Mouse (Mus musculus): ENCODE measurements around the gene Pih1d1.

DNA sequence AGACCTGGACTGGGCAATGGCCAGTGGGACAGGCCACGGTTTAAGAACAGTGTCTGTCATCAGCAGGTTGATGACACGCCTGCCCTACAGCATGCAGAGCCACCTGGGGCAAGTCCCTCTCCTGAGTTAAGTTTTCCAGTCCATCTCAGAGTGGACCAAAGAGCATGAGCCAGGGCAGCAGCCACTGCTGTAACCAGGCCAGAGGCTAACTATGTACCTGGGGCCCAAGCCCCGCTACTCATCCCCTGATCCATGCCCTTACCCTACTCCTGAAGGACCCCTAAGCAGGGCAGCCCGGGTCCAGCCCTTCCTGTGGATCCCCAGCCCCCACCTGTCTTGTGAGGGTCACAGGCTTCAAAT, 42.1 kb downstream of the Pih1d1 start:
- no peak for TF ChIP-seq TBP (conservative IDR thresholded peaks at IDR 0.05; ENCODE audit: low read depth, low read length)
- no peak for TF ChIP-seq RAD21 (IDR thresholded peaks at IDR 0.05; ENCODE audit: low read depth, low read length)
- TF ChIP-seq POLR2A (IDR thresholded peaks at IDR 0.05; ENCODE audit: low read depth, low read length) = no peak
- no peak for TF ChIP-seq JUN (IDR thresholded peaks at IDR 0.05; ENCODE audit: insufficient read depth, low read depth, low read length)
- no peak for TF ChIP-seq TCF12 (IDR thresholded peaks at IDR 0.05; ENCODE audit: low read depth, low read length)
- no peak for TF ChIP-seq CTCF (conservative IDR thresholded peaks at IDR 0.05 in 1 of 2, IDR thresholded peaks at IDR 0.05 in 1 of 2; ENCODE audit: low read depth in 2 of 2, low read length in 2 of 2)
- TF ChIP-seq ZNF384 (IDR thresholded peaks at IDR 0.05; ENCODE audit: low read depth, low read length) = no peak
- TF ChIP-seq SMC3 (IDR thresholded peaks at IDR 0.05; ENCODE audit: low read depth, low read length) = no peak
- TF ChIP-seq POLR2AphosphoS2 (IDR thresholded peaks at IDR 0.05; ENCODE audit: low read depth, low read length) = no peak
- no peak for TF ChIP-seq ZMIZ1 (IDR thresholded peaks at IDR 0.05; ENCODE audit: low read depth, low read length)
- no peak for TF ChIP-seq ETS1 (conservative IDR thresholded peaks at IDR 0.05; ENCODE audit: low read depth, low read length)
- TF ChIP-seq ELF1 (IDR thresholded peaks at IDR 0.05; ENCODE audit: low read depth, low read length) = no peak
- no peak for TF ChIP-seq EP300 (IDR thresholded peaks at IDR 0.05; ENCODE audit: low read length)
